Mouse (Mus musculus): Measurements from ENCODE around the gene Il17a. TPM values are rescaled to one million over a fixed set of nuclear protein-coding genes. Genes with fewer than 3 reads are reported as not detected.

Il17a gene
- not detected in 2 replicates for polyA plus RNA-seq (2015; fragmentation: Nextera tagmentation; extraction: Ambion mirVana)

GRCm38 (mm10) chr1:20730903-20731302, at the start of gene Il17a:
TSS of gene Il17a (plus strand) at chr1:20730905.
- no peak for ATAC-seq
- no peaks in the 10 kb centered on the region for H3K4me1 ChIP-seq (replicated peaks)

GRCm38 (mm10) chr1:20682849-20683248, 47.9 kb upstream of the Il17a start:
- H3K4me3 ChIP-seq (replicated peaks) = no peak overlapping the region
- H3K27me3 ChIP-seq = no peaks in the 10 kb centered on the region
- no peak overlapping the region for H3K27ac ChIP-seq
- H3K4me2 ChIP-seq (replicated peaks) = no peak overlapping the region
- 0 out of 2 replicates have a peak, but pooled peaks cover 2% of the 10 kb centered on the region for H3K4me1 ChIP-seq (replicated peaks)
- no peak overlapping the region for H3K9ac ChIP-seq (replicated peaks)
- no peak for ATAC-seq
- H3K9me3 ChIP-seq = no peaks in the 10 kb centered on the region
- no peaks in the 10 kb centered on the region for H3K36me3 ChIP-seq

More at GRCm38 (mm10) chr1:20730903-20731302, at the start of gene Il17a:
- Histone ChIP-seq H3K9ac (replicated peaks) (no peak within 1 kb of the TSS), H3K27ac (no peak within 1 kb of the TSS), H3K9me3 (peaks cover 9% of the 10 kb centered on the region), H3K36me3 (no peaks in the 10 kb centered on the region), H3K4me2 (replicated peaks) (no peak within 1 kb of the TSS), H3K4me3 (replicated peaks) (no peak within 1 kb of the TSS), H3K27me3 (no peaks in the 10 kb centered on the region)
- WGBS = 93% methylated on average over 10 of the region's 10 CpGs

- 98% methylated on average over 5 of the region's 5 CpGs for WGBS
- Histone ChIP-seq H3K4me1 (replicated peaks) (no peaks in the 10 kb centered on the region), H3K27ac (no peak overlapping the region), H3K4me2 (replicated peaks) (no peak overlapping the region), H3K9ac (replicated peaks) (no peak overlapping the region), H3K9me3 (no peaks in the 10 kb centered on the region), H3K36me3 (no peaks in the 10 kb centered on the region), H3K4me3 (replicated peaks) (no peak overlapping the region), H3K27me3 (no peaks in the 10 kb centered on the region)
- no peak for ATAC-seq
Observed at GRCm38 (mm10) chr1:20683386-20683785, 47.3 kb upstream of the Il17a start.

- H3K27me3 ChIP-seq = no peaks in the 10 kb centered on the region
- no peaks in the 10 kb centered on the region for H3K9me3 ChIP-seq
- 92% methylated on average over 3 of the region's 3 CpGs for WGBS
- H3K36me3 ChIP-seq = no peaks in the 10 kb centered on the region
- no peak for ATAC-seq
- no peak overlapping the region for H3K27ac ChIP-seq
- no peak overlapping the region for H3K4me2 ChIP-seq (replicated peaks)
- H3K9ac ChIP-seq (replicated peaks) = no peak overlapping the region
- no peak overlapping the region for H3K4me3 ChIP-seq (replicated peaks)
- no peaks in the 10 kb centered on the region for H3K4me1 ChIP-seq (replicated peaks)
Observed at GRCm38 (mm10) chr1:20683853-20684252, 46.9 kb upstream of the Il17a start.

DNA sequence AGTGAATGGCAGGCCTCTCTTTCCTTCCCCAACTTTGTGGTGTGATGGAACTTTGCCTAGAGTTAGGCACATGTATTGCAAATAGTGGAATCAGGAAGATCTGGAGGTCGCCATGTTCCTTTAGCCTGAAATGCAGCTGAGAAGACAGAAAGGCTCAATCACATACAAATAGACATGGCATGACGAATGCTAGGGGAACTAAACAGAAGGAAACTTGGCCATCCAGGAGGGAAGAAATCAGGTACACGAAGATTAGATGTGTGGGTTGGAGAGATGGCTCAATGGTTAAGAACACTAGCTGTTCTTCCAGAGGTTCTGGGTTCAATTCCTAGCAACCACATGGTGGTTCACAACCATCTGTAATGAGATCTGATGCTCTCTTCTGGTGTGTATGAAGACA, 46.3 kb upstream of the Il17a start:
- Histone ChIP-seq H3K4me3 (replicated peaks) (no peak overlapping the region), H3K9ac (replicated peaks) (no peak overlapping the region), H3K36me3 (no peaks in the 10 kb centered on the region), H3K27ac (no peak overlapping the region), H3K4me2 (replicated peaks) (no peak overlapping the region), H3K9me3 (no peaks in the 10 kb centered on the region), H3K4me1 (replicated peaks) (no peaks in the 10 kb centered on the region), H3K27me3 (no peaks in the 10 kb centered on the region)
- ATAC-seq = no peak
- WGBS = 93% methylated on average over 3 of the region's 3 CpGs

DNA sequence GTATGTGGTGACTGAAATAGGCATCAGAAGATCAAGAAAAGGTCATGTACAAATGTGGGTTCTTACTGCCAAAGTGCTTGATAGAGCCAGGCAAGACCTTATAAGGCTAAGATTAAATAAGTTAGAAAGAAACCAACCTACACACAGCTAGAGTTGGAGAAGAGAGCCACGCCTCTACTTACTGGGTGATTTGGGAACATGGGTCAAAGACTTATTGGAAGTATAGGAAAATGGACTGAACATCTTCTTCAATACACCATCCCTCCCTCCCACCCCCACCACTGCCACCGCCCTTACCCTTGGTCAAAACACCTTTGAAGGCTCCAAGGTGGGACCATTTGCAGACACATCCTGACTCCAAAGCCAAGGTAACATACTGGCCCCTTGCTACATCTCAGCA, 45.3 kb upstream of the Il17a start:
- no peaks in the 10 kb centered on the region for H3K36me3 ChIP-seq
- no peak overlapping the region for H3K4me3 ChIP-seq (replicated peaks)
- ATAC-seq = no peak
- no peaks in the 10 kb centered on the region for H3K27me3 ChIP-seq
- 94% methylated on average over 2 of the region's 2 CpGs for WGBS
- H3K9me3 ChIP-seq = no peaks in the 10 kb centered on the region
- no peak overlapping the region for H3K4me2 ChIP-seq (replicated peaks)
- no peak overlapping the region for H3K27ac ChIP-seq
- H3K9ac ChIP-seq (replicated peaks) = no peak overlapping the region
- H3K4me1 ChIP-seq (replicated peaks) = no peaks in the 10 kb centered on the region

DNA sequence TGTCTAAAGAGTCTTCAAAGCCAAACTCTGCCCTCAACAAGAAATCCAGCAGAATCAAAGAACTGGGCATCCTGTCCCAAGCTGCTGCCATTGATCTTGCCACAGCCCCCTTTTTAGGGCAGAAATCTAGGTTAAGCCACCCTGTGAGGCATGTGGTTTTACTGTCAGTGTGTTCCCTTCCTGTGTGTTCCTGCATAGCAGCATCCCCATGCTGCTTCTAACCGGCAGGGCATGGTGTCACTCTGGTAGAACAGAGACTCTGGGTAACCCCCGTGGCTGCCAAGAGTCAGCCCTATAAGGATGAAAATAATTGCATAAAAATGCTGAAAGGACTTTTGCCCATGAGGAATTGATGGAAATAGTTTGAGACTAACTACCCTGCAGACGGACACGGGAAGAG, 44.8 kb upstream of the Il17a start:
- no peak overlapping the region for H3K4me2 ChIP-seq (replicated peaks)
- WGBS = 90% methylated on average over 4 of the region's 4 CpGs

DNA sequence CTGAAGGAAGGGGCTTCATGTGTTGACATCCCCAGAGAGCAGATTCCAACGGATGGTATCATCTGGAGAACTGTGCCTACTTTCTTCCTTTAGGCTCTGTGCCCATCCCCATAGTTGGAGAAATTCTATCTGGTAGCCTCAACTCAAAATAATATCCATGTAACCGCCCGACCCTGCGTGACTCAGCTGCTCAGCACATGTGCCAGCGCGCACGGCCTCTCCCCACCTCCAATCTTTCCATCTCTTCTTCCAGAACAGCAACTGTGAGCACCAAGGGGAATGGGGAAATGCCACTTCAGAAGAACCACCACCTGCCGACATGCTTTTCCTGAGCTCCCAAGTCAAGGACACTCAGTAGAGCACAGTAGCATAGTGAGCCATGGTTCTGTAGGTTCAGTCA, 39.4 kb upstream of the Il17a start:
- WGBS = 96% methylated on average over 8 of the region's 8 CpGs
- no peak for ATAC-seq
- no peak overlapping the region for H3K27ac ChIP-seq
- H3K4me3 ChIP-seq (replicated peaks) = no peak overlapping the region
- no peaks in the 10 kb centered on the region for H3K4me1 ChIP-seq (replicated peaks)
- no peaks in the 10 kb centered on the region for H3K27me3 ChIP-seq
- no peak overlapping the region for H3K4me2 ChIP-seq (replicated peaks)
- H3K9me3 ChIP-seq = no peaks in the 10 kb centered on the region
- no peaks in the 10 kb centered on the region for H3K36me3 ChIP-seq
- H3K9ac ChIP-seq (replicated peaks) = no peak overlapping the region

More for the DNA sequence above, 44.8 kb upstream of the Il17a start:
- Histone ChIP-seq H3K9ac (replicated peaks) (no peak overlapping the region), H3K36me3 (no peaks in the 10 kb centered on the region), H3K27ac (no peak overlapping the region), H3K27me3 (no peaks in the 10 kb centered on the region), H3K9me3 (no peaks in the 10 kb centered on the region), H3K4me1 (replicated peaks) (no peaks in the 10 kb centered on the region), H3K4me3 (replicated peaks) (no peak overlapping the region)
- ATAC-seq = no peak

DNA sequence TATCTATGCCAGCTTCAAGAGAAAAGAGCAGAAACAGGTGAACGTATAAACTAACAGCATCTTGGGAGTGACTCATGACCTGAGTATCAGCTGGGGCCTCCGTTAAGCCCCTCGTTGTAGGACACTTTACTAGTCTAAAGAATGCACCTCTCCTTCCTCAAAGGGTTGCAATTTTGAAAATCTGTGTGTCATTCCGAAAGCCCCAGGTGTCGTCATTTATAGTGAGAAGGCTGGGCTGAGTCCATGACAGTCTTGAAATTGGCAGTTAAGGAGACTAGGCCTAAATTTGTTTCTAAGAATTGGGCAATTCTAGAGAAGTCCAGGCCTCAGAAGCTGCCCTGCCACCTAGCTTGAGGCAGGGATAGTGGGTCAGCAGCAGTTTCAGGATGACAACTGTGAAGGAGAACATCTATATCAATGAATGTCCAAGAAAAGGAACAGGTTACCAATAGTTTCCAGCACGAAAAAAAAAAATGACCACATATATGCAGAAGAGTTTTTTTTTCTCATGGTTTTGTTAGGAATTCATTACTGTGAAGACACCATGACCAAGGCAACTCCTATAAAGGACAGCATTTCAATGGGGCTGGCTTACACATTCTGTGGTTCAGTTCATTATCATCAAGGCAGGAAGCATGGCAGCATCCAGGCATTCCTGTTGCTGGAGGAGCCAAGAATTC, 36.9 kb upstream of the Il17a start:
- Histone ChIP-seq H3K27me3 (no peaks in the 10 kb centered on the region), H3K9ac (replicated peaks) (no peak overlapping the region), H3K4me2 (replicated peaks) (no peak overlapping the region), H3K4me3 (replicated peaks) (no peak overlapping the region), H3K27ac (no peak overlapping the region), H3K9me3 (no peaks in the 10 kb centered on the region), H3K36me3 (no peaks in the 10 kb centered on the region), H3K4me1 (replicated peaks) (no peaks in the 10 kb centered on the region)
- 90% methylated on average over 6 of the region's 6 CpGs for WGBS
- no peak for ATAC-seq

- Histone ChIP-seq H3K9me3 (no peaks in the 10 kb centered on the region), H3K36me3 (no peaks in the 10 kb centered on the region), H3K27ac (no peak overlapping the region), H3K4me2 (replicated peaks) (no peak overlapping the region), H3K9ac (replicated peaks) (no peak overlapping the region), H3K27me3 (no peaks in the 10 kb centered on the region), H3K4me3 (replicated peaks) (no peak overlapping the region), H3K4me1 (replicated peaks) (no peaks in the 10 kb centered on the region)
- 66% methylated on average over 3 of the region's 3 CpGs for WGBS
- no peak for ATAC-seq
Observed at GRCm38 (mm10) chr1:20700011-20700410, 30.7 kb upstream of the Il17a start.

DNA sequence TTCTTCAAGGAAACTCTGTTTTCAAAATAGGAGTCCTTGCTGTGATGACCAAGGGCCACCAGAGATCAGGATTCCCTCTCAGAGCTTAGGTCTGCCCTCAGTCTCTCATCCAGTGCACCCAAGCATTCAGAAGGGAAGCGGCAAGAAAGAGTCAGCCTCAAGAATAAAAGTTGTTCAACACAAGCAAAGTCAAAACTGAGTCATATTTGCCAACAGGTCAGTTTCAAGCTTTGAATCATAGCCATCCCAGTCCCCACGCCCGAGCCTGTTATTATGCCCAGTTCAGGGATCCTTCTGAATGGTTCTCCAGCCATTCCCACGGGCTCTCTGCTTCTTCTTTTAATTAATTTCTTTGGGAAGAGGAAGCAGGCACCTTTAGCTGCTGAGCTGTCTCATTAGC, 5.9 kb downstream of the Il17a start:
- Histone ChIP-seq H3K4me1 (replicated peaks) (no peaks in the 10 kb centered on the region), H3K4me3 (replicated peaks) (no peak overlapping the region), H3K27me3 (no peaks in the 10 kb centered on the region), H3K27ac (no peak overlapping the region), H3K9me3 (no peaks in the 10 kb centered on the region), H3K9ac (replicated peaks) (no peak overlapping the region), H3K36me3 (no peaks in the 10 kb centered on the region), H3K4me2 (replicated peaks) (no peak overlapping the region)
- ATAC-seq = no peak
- 85% methylated on average over 4 of the region's 4 CpGs for WGBS

DNA sequence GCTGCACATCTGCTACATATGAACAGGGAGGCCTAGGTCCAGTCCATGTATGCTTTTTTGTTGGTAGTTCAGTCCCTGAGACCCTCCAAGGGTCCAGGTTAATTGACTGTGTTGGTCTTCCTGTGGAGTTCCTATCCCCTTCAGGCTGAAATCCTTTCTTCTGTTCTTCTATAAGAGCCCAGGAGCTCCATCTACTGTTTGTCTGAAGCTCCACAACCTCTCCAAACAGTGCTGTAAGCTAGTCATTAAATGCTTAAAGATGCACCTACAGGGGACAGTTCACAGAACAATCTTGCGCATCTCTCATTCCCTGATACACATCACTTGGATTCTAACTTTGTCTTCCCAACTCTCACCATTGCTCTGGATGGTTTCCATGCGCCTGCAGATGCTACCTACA, 7.8 kb downstream of the Il17a start:
- Histone ChIP-seq H3K4me1 (replicated peaks) (no peaks in the 10 kb centered on the region), H3K4me2 (replicated peaks) (no peak overlapping the region), H3K36me3 (no peaks in the 10 kb centered on the region), H3K27ac (no peak overlapping the region), H3K9ac (replicated peaks) (no peak overlapping the region), H3K9me3 (no peaks in the 10 kb centered on the region), H3K27me3 (no peaks in the 10 kb centered on the region), H3K4me3 (replicated peaks) (no peak overlapping the region)
- ATAC-seq = no peak
- 89% methylated on average over 2 of the region's 2 CpGs for WGBS

- H3K27ac ChIP-seq = no peak overlapping the region
- no peaks in the 10 kb centered on the region for H3K36me3 ChIP-seq
- no peak overlapping the region for H3K4me2 ChIP-seq (replicated peaks)
- WGBS = 79% methylated on average over 3 of the region's 3 CpGs
- no peaks in the 10 kb centered on the region for H3K9me3 ChIP-seq
- no peaks in the 10 kb centered on the region for H3K4me1 ChIP-seq (replicated peaks)
- no peak overlapping the region for H3K4me3 ChIP-seq (replicated peaks)
- no peak for ATAC-seq
- H3K9ac ChIP-seq (replicated peaks) = no peak overlapping the region
- H3K27me3 ChIP-seq = no peaks in the 10 kb centered on the region
Observed at GRCm38 (mm10) chr1:20740496-20740998, 9.8 kb downstream of the Il17a start.
